Mouse (Mus musculus) lung, postnatal 25 days (tissue): ENCODE measurements around the gene Gtf2ird2.
A peak's percentile ranks its signal among the peaks of the same experiment; 100 is the strongest.

Source experiments
- DNase-seq: peaks from one replicate; pipeline ENCODE4 v3.0.0; 2022; ENCODE audit warnings: low spot score

The Gtf2ird2 gene

GRCm38 (mm10) chr5:134234205-134234604 lies 50.4 kb downstream of the Gtf2ird2 start:
- no peak for DNase-seq

GRCm38 (mm10) chr5:134235111-134235510 lies 51.3 kb downstream of the Gtf2ird2 start:
- DNase-seq = no peak

DNA sequence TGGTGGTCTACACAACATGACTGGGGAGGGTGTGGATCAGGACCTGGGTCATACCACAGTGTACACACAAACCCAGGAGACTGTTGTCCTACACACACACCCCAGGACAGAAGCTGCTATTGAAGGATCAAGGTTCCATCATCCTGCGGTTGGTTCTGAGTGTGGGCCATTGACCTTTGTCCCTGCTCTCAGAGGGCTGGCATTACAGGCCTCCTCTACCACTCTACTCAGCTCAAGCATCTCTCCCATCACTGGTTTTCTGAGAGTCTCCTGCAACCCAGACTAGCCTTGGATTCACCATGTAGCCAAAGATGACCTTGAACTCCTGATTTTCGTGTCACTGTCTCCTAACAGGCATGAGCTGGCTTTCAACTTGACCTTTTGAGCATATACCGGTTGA lies 52.4 kb downstream of the Gtf2ird2 start:
- no peak for DNase-seq

- peak; percentile 84 for DNase-seq
Measured at GRCm38 (mm10) chr5:134236796-134237195, 53.0 kb downstream of the Gtf2ird2 start.

- no peak for DNase-seq
Measured at GRCm38 (mm10) chr5:134237508-134237907, 53.7 kb downstream of the Gtf2ird2 start.

DNA sequence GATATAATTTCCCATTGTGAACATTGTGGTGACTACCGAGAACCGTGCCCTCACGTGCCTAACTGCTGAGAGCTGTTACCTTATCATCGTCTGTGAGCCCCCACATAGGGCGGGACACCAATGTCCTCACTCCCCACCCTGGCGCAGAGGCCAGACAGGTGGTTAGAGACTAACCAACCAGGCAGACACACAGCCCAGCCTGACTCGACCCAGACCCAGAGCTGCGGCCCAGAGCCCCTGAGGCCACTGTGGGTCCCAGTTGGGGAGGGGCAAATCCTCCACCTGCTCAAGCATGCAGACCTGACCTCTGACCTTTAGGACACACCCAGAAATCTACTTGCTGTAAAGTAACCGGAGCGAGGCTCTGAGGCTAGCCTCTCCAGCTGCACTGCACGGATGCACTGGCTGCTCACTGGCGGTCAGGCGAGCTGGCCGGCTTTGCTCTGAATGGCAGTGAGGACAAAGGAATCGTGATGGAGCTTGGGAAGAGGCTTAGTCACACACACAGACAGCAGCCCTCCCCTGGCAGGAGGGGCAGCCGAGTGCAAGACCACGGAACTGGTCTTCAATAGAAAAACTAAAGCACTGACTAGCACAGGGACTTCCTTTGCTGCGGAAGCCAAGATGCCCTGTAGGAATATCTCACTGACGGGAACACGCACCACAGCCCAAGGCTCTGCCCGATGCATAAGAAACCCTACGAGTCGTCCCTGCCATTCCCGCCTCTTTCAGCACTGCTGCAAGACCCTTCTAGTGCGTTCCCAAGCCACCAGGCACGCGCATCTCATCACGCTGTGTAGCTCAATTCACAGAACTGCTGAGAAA lies 54.3 kb downstream of the Gtf2ird2 start:
- DNase-seq = no peak

GRCm38 (mm10) chr5:134241831-134242230 lies 58.0 kb downstream of the Gtf2ird2 start:
- no peak for DNase-seq

- no peak for DNase-seq
Measured at GRCm38 (mm10) chr5:134243661-134244436, 60.0 kb downstream of the Gtf2ird2 start.

- DNase-seq = peak; percentile 82
Measured at GRCm38 (mm10) chr5:134244890-134245289, 61.1 kb downstream of the Gtf2ird2 start.

- peak; percentile 80 for DNase-seq
Measured at GRCm38 (mm10) chr5:134246146-134246545, 62.3 kb downstream of the Gtf2ird2 start.

GRCm38 (mm10) chr5:134248608-134249244 lies 64.9 kb downstream of the Gtf2ird2 start:
- no peak for DNase-seq

DNA sequence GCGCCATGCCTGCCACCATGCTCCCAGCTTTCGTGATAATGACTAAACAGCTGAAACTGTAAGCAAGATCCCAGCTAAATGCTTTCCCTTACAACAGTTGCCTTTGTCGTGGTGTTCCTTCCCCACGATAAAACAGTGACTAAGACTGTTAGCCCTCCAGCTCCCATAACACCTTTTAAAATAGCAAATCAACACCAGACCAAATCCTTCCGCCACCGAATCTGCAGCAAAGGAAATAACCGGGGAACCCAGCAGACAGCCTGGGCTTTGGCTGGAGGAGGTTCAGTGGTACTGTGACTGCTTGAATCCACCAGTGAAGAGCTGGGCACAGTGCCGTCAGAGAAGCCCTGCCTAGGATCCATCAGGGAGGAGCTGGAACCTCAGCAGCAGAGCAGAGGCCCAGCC lies 65.4 kb downstream of the Gtf2ird2 start:
- no peak for DNase-seq

GRCm38 (mm10) chr5:134250601-134251000 lies 66.8 kb downstream of the Gtf2ird2 start:
- no peak for DNase-seq

- no peak for DNase-seq
Measured at GRCm38 (mm10) chr5:134251083-134251482, 67.3 kb downstream of the Gtf2ird2 start.

GRCm38 (mm10) chr5:134253806-134254205 lies 70.0 kb downstream of the Gtf2ird2 start:
- no peak for DNase-seq

GRCm38 (mm10) chr5:134255294-134255693 lies 71.5 kb downstream of the Gtf2ird2 start:
- no peak for DNase-seq

GRCm38 (mm10) chr5:134257349-134258031 lies 73.7 kb downstream of the Gtf2ird2 start:
- DNase-seq = no peak

DNA sequence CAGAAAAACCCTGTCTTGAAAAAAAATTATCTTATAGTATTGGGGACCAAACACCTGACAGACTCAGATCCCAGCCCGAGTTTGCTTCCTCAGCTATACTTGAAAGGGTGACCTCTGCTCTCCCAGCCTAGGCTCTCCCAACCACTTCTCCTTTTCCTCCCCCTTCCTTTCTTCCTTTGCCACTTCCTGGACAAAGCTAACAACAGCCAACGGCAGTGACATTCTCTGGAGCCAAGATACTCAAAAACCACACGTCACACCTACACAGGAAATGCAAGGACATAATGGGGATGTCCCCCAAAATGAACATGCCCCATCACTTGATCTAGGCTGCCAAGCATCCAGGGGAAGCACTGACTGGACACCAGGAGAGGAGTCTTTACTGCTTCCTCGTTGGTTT lies 74.6 kb downstream of the Gtf2ird2 start:
- DNase-seq = peak; percentile 19

- peak; percentile 31 for DNase-seq
Measured at GRCm38 (mm10) chr5:134258934-134259333, 75.1 kb downstream of the Gtf2ird2 start.

GRCm38 (mm10) chr5:134260001-134260636 lies 76.3 kb downstream of the Gtf2ird2 start:
- DNase-seq = no peak

DNA sequence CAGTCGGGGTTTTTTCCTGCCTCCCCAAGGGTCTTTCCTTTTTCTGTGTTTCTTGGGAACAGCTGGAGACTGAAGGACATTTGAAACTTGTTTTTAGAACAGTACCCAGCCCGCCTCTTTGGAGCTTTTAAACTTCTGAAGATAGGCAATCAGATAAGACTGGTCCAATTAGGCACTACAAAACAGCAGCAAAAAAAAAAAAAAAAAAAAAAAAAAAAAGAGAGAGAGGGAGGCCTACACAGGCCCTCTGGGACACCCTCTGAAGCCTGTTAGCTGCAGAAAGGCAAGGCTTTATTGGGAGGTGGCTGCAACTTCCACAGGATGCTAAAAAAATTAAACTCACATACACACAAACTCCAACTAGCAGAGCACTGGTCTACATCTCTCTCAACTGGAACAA lies 82.1 kb downstream of the Gtf2ird2 start:
- no peak for DNase-seq

GRCm38 (mm10) chr5:134266404-134266803 lies 82.6 kb downstream of the Gtf2ird2 start:
- DNase-seq = peak; percentile 39
